Mouse (Mus musculus) brain, embryonic 14.5 days (tissue): ENCODE results near the gene Casr.

ENCODE experiments used
- CTCF ChIP-seq: fragments of 200-500 bp; IDR thresholded peaks from 2 replicates; pipeline ENCODE4 v1.5.1; 2012; ENCODE audit warnings: inconsistent platforms, mild to moderate bottlenecking, moderate library complexity, borderline replicate concordance; ENCODE audit not compliant: insufficient read depth, insufficient read length; ENCODE audit errors: extremely low read depth
- POLR2A ChIP-seq: fragments of 200-500 bp; IDR thresholded peaks from 2 replicates; pipeline ENCODE4 v1.6.1; 2012; ENCODE audit warnings: mild to moderate bottlenecking, inconsistent platforms, borderline replicate concordance; ENCODE audit not compliant: poor library complexity, insufficient read depth, insufficient read length, severe bottlenecking; ENCODE audit errors: extremely low read depth

GRCm38 (mm10) chr16:36469367-36469766, 92.6 kb downstream of the Casr start:
- TF ChIP-seq CTCF (no peak), POLR2A (no peak)
